Mouse (Mus musculus) erythroblast, embryonic 14.5 days (primary cell): Measurements from ENCODE around the gene Golgb1.

Experiments
- GATA1 ChIP-seq: IDR thresholded peaks from 2 replicates; pipeline ENCODE4 v1.6.1; 2012; ENCODE audit warnings: low read length, inconsistent platforms, mixed read lengths
- TAL1 ChIP-seq: IDR thresholded peaks from 3 replicates; pipeline ENCODE4 v1.6.1; 2012; ENCODE audit warnings: low read length, inconsistent platforms, mixed read lengths

DNA sequence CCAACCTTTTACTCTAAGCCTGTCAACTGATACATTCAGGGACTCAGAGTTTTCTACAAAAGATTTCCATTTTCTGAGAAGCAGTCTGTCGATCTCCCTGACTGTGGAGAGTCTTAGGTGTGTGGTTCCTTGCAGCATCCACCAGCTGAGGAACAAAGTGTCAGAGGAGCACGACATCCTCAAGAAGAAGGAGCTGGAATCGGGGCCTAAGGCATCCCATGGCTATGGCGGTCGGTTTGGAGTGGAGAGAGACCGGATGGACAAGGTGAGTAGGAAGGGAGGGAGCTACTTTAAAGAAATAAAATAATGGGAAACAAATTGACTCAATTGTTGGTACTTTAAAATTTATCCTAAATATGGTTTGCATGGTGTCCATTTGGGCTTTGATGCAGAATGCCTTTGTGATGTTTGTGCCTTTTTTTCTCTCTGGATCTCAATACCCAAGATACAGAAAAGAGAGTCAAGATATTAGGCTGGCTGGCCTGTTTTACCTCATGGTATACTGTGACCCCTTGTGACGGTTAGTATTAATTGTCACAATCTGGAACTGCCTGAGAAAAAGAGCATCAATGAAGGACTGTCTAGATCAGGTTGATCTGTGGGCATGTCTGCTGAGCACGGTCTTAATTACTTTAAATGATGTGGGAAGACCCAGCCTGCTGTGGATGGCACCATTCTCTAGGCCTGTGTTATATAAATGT, 71.7 kb downstream of the Golgb1 start:
- TF ChIP-seq TAL1 (no peak), GATA1 (no peak)
